Mouse (Mus musculus) spleen, adult 2 months (tissue): ENCODE measurements around the gene Fignl1.
A peak's percentile ranks its signal among the peaks of the same experiment; 100 is the strongest.

Experiments
- CTCF ChIP-seq: fragments of 200-500 bp; IDR thresholded peaks from 2 replicates; pipeline ENCODE4 v1.5.1; 2011; ENCODE audit warnings: mild to moderate bottlenecking, inconsistent platforms; ENCODE audit not compliant: insufficient read depth, insufficient read length, insufficient replicate concordance; ENCODE audit errors: extremely low read depth
- POLR2A ChIP-seq: fragments of 200-500 bp; IDR thresholded peaks from 2 replicates; pipeline ENCODE4 v1.6.1; 2011; ENCODE audit warnings: low read depth, low read length, inconsistent platforms

- peak; percentile 76; the same call in 1 of the 2 replicates for TF ChIP-seq CTCF
- no peak for TF ChIP-seq POLR2A
Measured at GRCm38 (mm10) chr11:11742626-11743025, 66.1 kb downstream of the Fignl1 start.
